Mouse (Mus musculus) kidney, adult 2 months (tissue): Measurements from ENCODE around the gene Pcsk2.

ENCODE experiments used
- CTCF ChIP-seq: fragments of 200-500 bp; conservative IDR thresholded peaks from 2 replicates; pipeline ENCODE4 v1.5.1; 2011; ENCODE audit warnings: low read depth, mild to moderate bottlenecking, control low read depth, low read length, moderate library complexity, mixed read lengths; ENCODE audit not compliant: insufficient read depth, insufficient read length
- POLR2A ChIP-seq: fragments of 200-500 bp; IDR thresholded peaks from one replicate; pipeline ENCODE4 v1.6.1; 2011; ENCODE audit warnings: low read depth, low read length, control low read depth

GRCm38 (mm10) chr2:143715110-143715509, 169.2 kb downstream of the Pcsk2 start:
- TF ChIP-seq CTCF (no peak), POLR2A (no peak)
